Mouse (Mus musculus) heart, embryonic 16.5 days (tissue): ENCODE measurements around the gene Wdfy2. TPM values are rescaled to one million over a fixed set of nuclear protein-coding genes. Genes with fewer than 3 reads are reported as not detected.
A peak's percentile ranks its signal among the peaks of the same experiment; 100 is the strongest.

Source experiments
- ATAC-seq: fragments of 200-750 bp; cut with Nextera tagmentation; replicated peaks from 2 replicates; pipeline ENCODE4 v1.8.0; 2017; ENCODE audit warnings: moderate number of reproducible peaks; ENCODE audit not compliant: insufficient read depth, low FRiP score; ENCODE audit errors: extremely low read depth
- H3K27ac ChIP-seq: fragments of 300-500 bp; sonication (generic); 2 replicates; pipeline ENCODE4 v1.5.1; 2014; ENCODE audit warnings: mild to moderate bottlenecking, low read length, control low read depth, moderate library complexity
- H3K27me3 ChIP-seq: fragments of 300-500 bp; sonication (generic); 2 replicates; pipeline ENCODE4 v1.6.1; 2014; ENCODE audit warnings: low read length, mixed read lengths; ENCODE audit not compliant: control insufficient read depth, insufficient read depth
- H3K36me3 ChIP-seq: fragments of 300-500 bp; sonication (generic); 2 replicates; pipeline ENCODE4 v1.6.1; 2014; ENCODE audit not compliant: control insufficient read depth, insufficient read depth
- H3K4me1 ChIP-seq: fragments of 300-500 bp; sonication (generic); 2 replicates; pipeline ENCODE4 v1.6.1; 2014; ENCODE audit warnings: low read length, mixed read lengths; ENCODE audit not compliant: control insufficient read depth, insufficient read depth
- H3K4me2 ChIP-seq: fragments of 300-500 bp; sonication (generic); 2 replicates; pipeline ENCODE4 v1.6.1; 2014; ENCODE audit warnings: low read depth, mild to moderate bottlenecking, control low read depth, low read length
- H3K4me3 ChIP-seq: fragments of 300-500 bp; sonication (generic); 2 replicates; pipeline ENCODE4 v1.5.1; 2014; ENCODE audit warnings: mild to moderate bottlenecking, control low read depth, low read length
- H3K9ac ChIP-seq: fragments of 300-500 bp; sonication (generic); 2 replicates; pipeline ENCODE4 v1.6.1; 2014; ENCODE audit warnings: low read length, control low read depth
- H3K9me3 ChIP-seq: fragments of 300-500 bp; sonication (generic); replicated peaks from 2 replicates; pipeline ENCODE4 v1.6.1; 2016; ENCODE audit warnings: low read length; ENCODE audit not compliant: control insufficient read depth
- WGBS: fragments of 180-500 bp; shearing (Covaris S2); extraction: QIAGEN DNeasy Blood & Tissue Kit; methylation state at CpG from one replicate; pipeline ENCODE4 v1.1.7; 2014; 5-methylcytosine and 5-hydroxymethylcytosine counted together
- polyA plus RNA-seq: library from polyadenylated mRNA; unstranded; fragments of >200 nt; fragmentation: Nextera tagmentation; extraction: Ambion mirVana; gene quantifications from 2 replicates; pipeline ENCODE4 v1.2.1, GENCODE M21; 2015

Wdfy2 gene
- polyA plus RNA-seq, result 4.0 and 4.5 TPM in 2 replicates

- peak within 1 kb of the TSS; percentile 75 for H3K4me3 ChIP-seq
- H3K9ac ChIP-seq, result peak within 1 kb of the TSS; percentile 85
- H3K4me2 ChIP-seq, result peak within 1 kb of the TSS; percentile 81
- H3K27ac ChIP-seq, result peak within 1 kb of the TSS; percentile 85
- 0 out of 2 replicates have a peak, but pooled peaks cover 4% of the 10 kb centered on the region for H3K36me3 ChIP-seq
- no peaks in the 10 kb centered on the region for H3K9me3 ChIP-seq
- peaks cover 5% of the 10 kb centered on the region for H3K4me1 ChIP-seq
- under 1% methylated on average over 49 of the region's 49 CpGs for WGBS
- no peaks in the 10 kb centered on the region for H3K27me3 ChIP-seq
- peak; percentile 25 for ATAC-seq
These were observed at the start of gene Wdfy2 for GRCm38 (mm10) chr14:62837641-62838252. Wdfy2 (plus strand) TSS chr14:62837678.

- no peak overlapping the region for H3K4me2 ChIP-seq
- no peak overlapping the region for H3K9ac ChIP-seq
- ATAC-seq, result no peak
- no peak overlapping the region for H3K4me3 ChIP-seq
- no peaks in the 10 kb centered on the region for H3K4me1 ChIP-seq
- H3K27ac ChIP-seq, result no peak overlapping the region
- H3K36me3 ChIP-seq, result no peaks in the 10 kb centered on the region
- H3K27me3 ChIP-seq, result no peaks in the 10 kb centered on the region
- H3K9me3 ChIP-seq, result no peaks in the 10 kb centered on the region
- WGBS, result 67% methylated on average over 4 of the region's 4 CpGs
These were observed 48.2 kb upstream of the Wdfy2 start for GRCm38 (mm10) chr14:62789282-62789681.

GRCm38 (mm10) chr14:62795719-62796118 is 41.8 kb upstream of the Wdfy2 start:
- Histone ChIP-seq H3K9me3 (no peaks in the 10 kb centered on the region), H3K36me3 (no peaks in the 10 kb centered on the region), H3K4me1 (no peaks in the 10 kb centered on the region), H3K4me3 (no peak overlapping the region), H3K9ac (no peak overlapping the region), H3K27me3 (no peaks in the 10 kb centered on the region), H3K27ac (no peak overlapping the region), H3K4me2 (no peak overlapping the region)
- ATAC-seq, result no peak
- 55% methylated on average over 7 of the region's 7 CpGs for WGBS

GRCm38 (mm10) chr14:62798608-62799101 is 38.8 kb upstream of the Wdfy2 start:
- no peak for ATAC-seq
- no peak overlapping the region for H3K9ac ChIP-seq

GRCm38 (mm10) chr14:62800791-62801190 is 36.7 kb upstream of the Wdfy2 start:
- Histone ChIP-seq H3K4me1 (no peaks in the 10 kb centered on the region), H3K4me3 (no peak overlapping the region), H3K4me2 (no peak overlapping the region), H3K27me3 (no peaks in the 10 kb centered on the region), H3K9me3 (no peaks in the 10 kb centered on the region), H3K9ac (no peak overlapping the region), H3K27ac (no peak overlapping the region), H3K36me3 (no peaks in the 10 kb centered on the region)
- WGBS, result 63% methylated on average over 3 of the region's 3 CpGs
- no peak for ATAC-seq

More at GRCm38 (mm10) chr14:62798608-62799101, 38.8 kb upstream of the Wdfy2 start:
- Histone ChIP-seq H3K9me3 (no peaks in the 10 kb centered on the region), H3K4me2 (peak overlapping the region; percentile 46), H3K36me3 (no peaks in the 10 kb centered on the region), H3K4me1 (no peaks in the 10 kb centered on the region), H3K27me3 (no peaks in the 10 kb centered on the region), H3K27ac (no peak overlapping the region), H3K4me3 (peak overlapping the region; percentile 18; the same call in 1 of the 2 replicates)
- 9% methylated on average over 4 of the region's 4 CpGs for WGBS

- Histone ChIP-seq H3K4me2 (no peak overlapping the region), H3K4me1 (no peaks in the 10 kb centered on the region), H3K27ac (no peak overlapping the region), H3K9ac (no peak overlapping the region), H3K9me3 (no peaks in the 10 kb centered on the region), H3K27me3 (no peaks in the 10 kb centered on the region), H3K4me3 (no peak overlapping the region), H3K36me3 (no peaks in the 10 kb centered on the region)
- no peak for ATAC-seq
- 64% methylated on average over 5 of the region's 5 CpGs for WGBS
These were observed 34.3 kb upstream of the Wdfy2 start for GRCm38 (mm10) chr14:62803204-62803603.

GRCm38 (mm10) chr14:62806921-62807320 is 30.6 kb upstream of the Wdfy2 start:
- Histone ChIP-seq H3K27ac (no peak overlapping the region), H3K9ac (no peak overlapping the region), H3K27me3 (no peaks in the 10 kb centered on the region), H3K9me3 (no peaks in the 10 kb centered on the region), H3K4me2 (no peak overlapping the region), H3K4me1 (no peaks in the 10 kb centered on the region), H3K36me3 (no peaks in the 10 kb centered on the region), H3K4me3 (no peak overlapping the region)
- no peak for ATAC-seq
- WGBS, result 58% methylated on average over 3 of the region's 3 CpGs

- Histone ChIP-seq H3K4me1 (no peaks in the 10 kb centered on the region), H3K9ac (no peak overlapping the region), H3K36me3 (no peaks in the 10 kb centered on the region), H3K4me3 (no peak overlapping the region), H3K27ac (no peak overlapping the region), H3K9me3 (no peaks in the 10 kb centered on the region), H3K27me3 (no peaks in the 10 kb centered on the region), H3K4me2 (no peak overlapping the region)
- 58% methylated on average over 7 of the region's 7 CpGs for WGBS
- ATAC-seq, result no peak
These were observed 28.6 kb upstream of the Wdfy2 start for GRCm38 (mm10) chr14:62808661-62809523.

- Histone ChIP-seq H3K4me2 (no peak overlapping the region), H3K4me3 (no peak overlapping the region), H3K4me1 (no peaks in the 10 kb centered on the region), H3K9me3 (no peaks in the 10 kb centered on the region), H3K27me3 (no peaks in the 10 kb centered on the region), H3K27ac (no peak overlapping the region), H3K36me3 (no peaks in the 10 kb centered on the region), H3K9ac (no peak overlapping the region)
- 44% methylated on average over 5 of the region's 5 CpGs for WGBS
- ATAC-seq, result no peak
These were observed 24.7 kb upstream of the Wdfy2 start for GRCm38 (mm10) chr14:62812765-62813164.
